Mouse (Mus musculus) right cerebral cortex, adult 18-20 months (tissue): ENCODE measurements at regions not wholly inside any gene's neighbourhood (a gene's known extent, or its start where the extent isn't known, plus 50 kb on each side); places are given as distances from the start of the nearest gene placed in this dataset.
"Not testable (repeated sequence)": the region's sequence is repeated elsewhere in the genome, so short reads cannot be mapped to it uniquely, and the experiment has no call there.

Experiments
- DNase-seq: peaks from one replicate; pipeline ENCODE4 v3.0.0; 2022; ENCODE audit warnings: mixed read lengths

- no peak for DNase-seq
Observed at GRCm38 (mm10) chr1:113932492-113932891, 1752.1 kb upstream of the Cntnap5a start.

GRCm38 (mm10) chr1:113958016-113958751, 1726.4 kb upstream of the Cntnap5a start:
- DNase-seq, result no peak

- not testable (repeated sequence) for DNase-seq
Observed at GRCm38 (mm10) chr1:113959267-113959666, 1725.3 kb upstream of the Cntnap5a start.

GRCm38 (mm10) chr1:113963931-113964330, 1720.6 kb upstream of the Cntnap5a start:
- DNase-seq, result not testable (repeated sequence)

- no peak for DNase-seq
Observed at GRCm38 (mm10) chr1:113964431-113964830, 1720.1 kb upstream of the Cntnap5a start.

GRCm38 (mm10) chr1:113970617-113971016, 1713.9 kb upstream of the Cntnap5a start:
- DNase-seq, result no peak

- no peak for DNase-seq
Observed at GRCm38 (mm10) chr1:113980111-113980510, 1704.4 kb upstream of the Cntnap5a start.

- DNase-seq, result no peak
Observed at GRCm38 (mm10) chr1:113989676-113990296, 1694.8 kb upstream of the Cntnap5a start.

GRCm38 (mm10) chr1:113992488-113992887, 1692.1 kb upstream of the Cntnap5a start:
- DNase-seq, result peak; percentile 9

GRCm38 (mm10) chr1:114037877-114038276, 1646.7 kb upstream of the Cntnap5a start:
- no peak for DNase-seq

- no peak for DNase-seq
Observed at GRCm38 (mm10) chr1:114039383-114039782, 1645.2 kb upstream of the Cntnap5a start.

- DNase-seq, result no peak
Observed at GRCm38 (mm10) chr1:114063097-114063496, 1621.5 kb upstream of the Cntnap5a start.

GRCm38 (mm10) chr1:114074506-114074905, 1610.0 kb upstream of the Cntnap5a start:
- DNase-seq, result no peak
